Mouse (Mus musculus) heart, adult 2 months (tissue): ENCODE measurements around the gene Gm3512.
"Not testable (repeated sequence)": the region's sequence is repeated elsewhere in the genome, so short reads cannot be mapped to it uniquely, and the experiment has no call there.

Experiments
- CTCF ChIP-seq: fragments of 200-600 bp; IDR thresholded peaks from 2 replicates; pipeline ENCODE4 v1.8.1; 2022; ENCODE audit warnings: antibody characterized with exemption, mild to moderate bottlenecking, moderate library complexity
- EP300 ChIP-seq: fragments of 200-500 bp; IDR thresholded peaks from 2 replicates; pipeline ENCODE4 v1.6.1; 2011; ENCODE audit warnings: low read depth, low read length, control low read depth; ENCODE audit not compliant: insufficient read depth
- POLR2A ChIP-seq: fragments of 200-500 bp; IDR thresholded peaks from 2 replicates; pipeline ENCODE4 v1.6.1; 2011; ENCODE audit warnings: mild to moderate bottlenecking, low read depth, low read length, control low read depth; ENCODE audit not compliant: insufficient read depth

DNA sequence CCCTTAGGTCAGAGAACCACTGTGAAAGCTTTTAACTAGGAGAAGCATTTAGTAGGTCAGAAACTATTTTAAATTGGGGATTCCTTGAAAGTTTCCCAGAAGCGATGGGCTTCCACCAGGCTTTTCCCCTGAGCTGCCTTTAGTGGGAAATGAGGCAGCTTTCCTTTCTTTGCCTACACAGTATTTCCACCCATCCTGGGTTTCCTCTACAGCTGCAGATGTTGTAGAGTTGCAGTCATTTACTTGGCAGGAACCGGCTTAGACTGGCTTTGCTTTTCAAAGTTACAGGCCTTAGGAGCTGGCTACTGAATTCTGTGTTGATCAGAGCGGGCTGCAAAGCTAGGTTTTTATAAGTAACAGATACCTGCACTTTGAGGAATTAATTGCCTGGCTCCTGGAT is 25.7 kb upstream of the Gm3512 start:
- not testable (repeated sequence) for TF ChIP-seq POLR2A, CTCF, EP300
